Mouse (Mus musculus) spleen, postnatal 4 days (tissue): ENCODE measurements at regions not wholly inside any gene's neighbourhood (a gene's known extent, or its start where the extent isn't known, plus 50 kb on each side); places are given as distances from the start of the nearest gene placed in this dataset.

ENCODE experiments used
- DNase-seq, 2 experiments: peaks; one replicate each; pipeline ENCODE4 v3.0.0; 2022; ENCODE audit warnings: low spot score in 2 of 2

GRCm38 (mm10) chr1:61175239-61175638 is 197.5 kb downstream of the Icos start:
- DNase-seq, result no peak

GRCm38 (mm10) chr1:61179461-61179860 is 201.7 kb downstream of the Icos start:
- DNase-seq, result no peak

GRCm38 (mm10) chr1:61181099-61181821 is 203.5 kb downstream of the Icos start:
- DNase-seq, result peak; percentile 73 to 92

GRCm38 (mm10) chr1:61187381-61188100 is 209.8 kb downstream of the Icos start:
- no peak for DNase-seq

GRCm38 (mm10) chr1:61190921-61191320 is 213.2 kb downstream of the Icos start:
- no peak for DNase-seq

GRCm38 (mm10) chr1:61198549-61199062 is 220.9 kb downstream of the Icos start:
- DNase-seq, result no peak

GRCm38 (mm10) chr1:61201006-61201405 is 223.3 kb downstream of the Icos start:
- no peak for DNase-seq

- DNase-seq, result no peak
These were observed 224.4 kb downstream of the Icos start for GRCm38 (mm10) chr1:61202079-61202478.

- no peak for DNase-seq
These were observed 225.4 kb downstream of the Icos start for GRCm38 (mm10) chr1:61203170-61203569.

GRCm38 (mm10) chr1:61203612-61204011 is 225.9 kb downstream of the Icos start:
- no peak for DNase-seq

GRCm38 (mm10) chr1:61205137-61205536 is 227.4 kb downstream of the Icos start:
- DNase-seq, result no peak

- DNase-seq, result no peak
These were observed 229.2 kb downstream of the Icos start for GRCm38 (mm10) chr1:61206861-61207380.

GRCm38 (mm10) chr1:61208386-61208785 is 230.7 kb downstream of the Icos start:
- DNase-seq, result no peak

GRCm38 (mm10) chr1:61221131-61221530 is 243.4 kb downstream of the Icos start:
- no peak for DNase-seq

GRCm38 (mm10) chr1:61228942-61229341 is 251.2 kb downstream of the Icos start:
- no peak for DNase-seq

GRCm38 (mm10) chr1:61233001-61233400 is 255.3 kb downstream of the Icos start:
- no peak for DNase-seq

- DNase-seq, result no peak
These were observed 256.0 kb downstream of the Icos start for GRCm38 (mm10) chr1:61233476-61234297.

- DNase-seq, result no peak
These were observed 256.6 kb downstream of the Icos start for GRCm38 (mm10) chr1:61234298-61234682.

GRCm38 (mm10) chr1:61236511-61236910 is 258.8 kb downstream of the Icos start:
- no peak for DNase-seq

GRCm38 (mm10) chr1:61238668-61239067 is 260.9 kb downstream of the Icos start:
- DNase-seq, result no peak

GRCm38 (mm10) chr1:61257561-61257960 is 279.8 kb downstream of the Icos start:
- no peak for DNase-seq

GRCm38 (mm10) chr1:61263466-61263865 is 285.7 kb downstream of the Icos start:
- DNase-seq, result no peak
